Mouse (Mus musculus): ENCODE results near the gene T2. TPM values are rescaled to one million over a fixed set of nuclear protein-coding genes. Genes with fewer than 3 reads are reported as not detected.
"Not testable (repeated sequence)": the region's sequence is repeated elsewhere in the genome, so short reads cannot be mapped to it uniquely, and the experiment has no call there.

The T2 gene
- 0.41 and 0.53 TPM in 2 replicates for polyA plus RNA-seq (2015; fragmentation: Nextera tagmentation; extraction: Ambion mirVana)

GRCm38 (mm10) chr17:8355692-8356091, at the start of gene T2:
Gene T2 (plus strand): TSS chr17:8355992.
- 87% methylated on average over 6 of the region's 6 CpGs for WGBS
- Histone ChIP-seq H3K4me2 (no peak within 1 kb of the TSS), H3K9ac (no peak within 1 kb of the TSS), H3K4me3 (no peak within 1 kb of the TSS), H3K36me3 (ENCODE audit: poor library complexity, severe bottlenecking) (no peaks in the 10 kb centered on the region), H3K27ac (no peak within 1 kb of the TSS), H3K4me1 (peaks cover 6% of the 10 kb centered on the region; the same call in 1 of the 2 replicates), H3K9me3 (replicated peaks) (no peaks in the 10 kb centered on the region), H3K27me3 (no peaks in the 10 kb centered on the region)
- no peak for ATAC-seq

DNA sequence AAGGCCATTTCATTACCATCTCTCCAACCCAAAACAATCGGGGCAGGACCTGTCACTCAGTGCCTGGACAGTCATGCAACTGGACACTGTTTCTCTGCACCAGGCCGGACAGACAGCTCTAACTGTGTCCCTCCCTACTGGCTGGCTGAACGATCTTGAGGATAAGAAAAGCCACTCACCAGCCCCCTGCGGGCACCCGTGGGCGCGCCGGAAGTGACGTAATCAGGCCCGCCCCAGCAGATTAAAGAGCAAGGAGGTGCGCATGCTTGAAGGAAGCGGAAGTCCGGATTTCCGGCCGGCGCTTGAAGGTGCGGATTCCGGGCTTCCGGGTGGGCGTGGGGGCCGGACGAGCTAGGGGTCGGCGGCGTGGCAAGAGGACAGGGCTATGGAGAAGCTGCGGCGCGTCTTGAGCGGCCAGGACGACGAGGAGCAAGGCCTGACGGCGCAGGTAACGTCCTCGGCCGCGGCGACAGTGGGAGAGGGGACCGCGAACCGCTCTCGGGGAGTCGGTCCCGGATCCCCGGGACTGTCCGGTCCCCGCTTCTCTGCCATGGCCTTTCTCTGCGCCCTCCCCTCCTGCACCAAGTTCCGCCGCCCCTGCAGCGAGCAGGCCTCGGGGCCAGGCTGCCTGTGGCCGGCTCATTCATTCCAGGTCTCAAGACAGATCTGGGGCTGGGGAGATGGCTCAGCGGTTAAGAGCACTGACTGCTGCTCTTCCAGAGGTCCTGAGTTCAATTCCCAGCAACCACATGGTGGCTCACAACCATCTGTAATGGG, 44.8 kb upstream of the T2 start, which contains the start of gene Sft2d1:
TSS of gene Sft2d1 (plus strand) at position 265 of the 777 bp plus-strand sequence.
- H3K4me1 ChIP-seq, result peaks cover 27% of the 10 kb centered on the region
- H3K4me3 ChIP-seq, result peak within 1 kb of the TSS; percentile 93
- no peaks in the 10 kb centered on the region for H3K27me3 ChIP-seq
- peak within 1 kb of the TSS; percentile 69 for H3K4me2 ChIP-seq
- peak within 1 kb of the TSS; percentile 81 for H3K9ac ChIP-seq
- ATAC-seq, result peak; percentile 97
- H3K36me3 ChIP-seq (ENCODE audit: poor library complexity, severe bottlenecking), result no peaks in the 10 kb centered on the region
- WGBS, result under 1% methylated on average over 44 of the region's 54 CpGs
- H3K9me3 ChIP-seq (replicated peaks), result no peaks in the 10 kb centered on the region
- peak within 1 kb of the TSS; percentile 72; the same call in 1 of the 2 replicates for H3K27ac ChIP-seq

GRCm38 (mm10) chr17:8311751-8312150, 44.0 kb upstream of the T2 start:
- Histone ChIP-seq H3K9ac (peak overlapping the region; percentile 81), H3K27ac (no peak overlapping the region), H3K27me3 (no peaks in the 10 kb centered on the region), H3K4me2 (peak overlapping the region; percentile 69), H3K36me3 (ENCODE audit: poor library complexity, severe bottlenecking) (no peaks in the 10 kb centered on the region), H3K4me1 (peaks cover 27% of the 10 kb centered on the region), H3K9me3 (replicated peaks) (no peaks in the 10 kb centered on the region), H3K4me3 (peak overlapping the region; percentile 93)
- ATAC-seq, result no peak
- 51% methylated on average over 3 of the region's 3 CpGs for WGBS

- no peaks in the 10 kb centered on the region for H3K9me3 ChIP-seq (replicated peaks)
- 0 out of 2 replicates have a peak, but pooled peaks cover 4% of the 10 kb centered on the region for H3K36me3 ChIP-seq (ENCODE audit: poor library complexity, severe bottlenecking)
- ATAC-seq, result no peak
- no peak overlapping the region for H3K4me3 ChIP-seq
- no peak overlapping the region for H3K4me2 ChIP-seq
- no peak overlapping the region for H3K27ac ChIP-seq
- H3K27me3 ChIP-seq, result no peaks in the 10 kb centered on the region
- peaks cover 27% of the 10 kb centered on the region for H3K4me1 ChIP-seq
- WGBS, result 86% methylated on average over 3 of the region's 3 CpGs
- no peak overlapping the region for H3K9ac ChIP-seq
Measured at GRCm38 (mm10) chr17:8313976-8314375, 41.8 kb upstream of the T2 start.

DNA sequence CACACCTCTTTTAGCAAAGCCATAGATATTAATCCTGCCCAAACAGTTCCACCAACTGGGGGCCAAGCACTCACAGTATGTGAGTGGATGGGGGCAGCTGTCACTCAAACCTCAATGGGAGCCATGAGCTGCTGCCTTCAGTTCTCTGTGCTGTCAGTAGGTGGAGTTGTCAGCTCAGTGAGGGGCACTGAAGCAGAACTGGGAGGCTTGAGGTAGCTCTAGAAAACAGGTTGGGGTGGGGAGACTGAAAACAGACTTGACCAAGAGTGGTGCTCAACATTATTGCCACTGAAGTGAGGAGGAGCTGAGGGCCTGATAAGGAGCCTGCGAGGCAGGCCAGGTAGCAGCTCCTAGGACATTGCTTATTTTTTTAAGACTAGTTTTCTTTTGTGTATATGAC, 39.5 kb upstream of the T2 start:
- H3K4me2 ChIP-seq, result no peak overlapping the region
- ATAC-seq, result no peak
- 88% methylated on average over 1 of the region's 1 CpGs for WGBS

DNA sequence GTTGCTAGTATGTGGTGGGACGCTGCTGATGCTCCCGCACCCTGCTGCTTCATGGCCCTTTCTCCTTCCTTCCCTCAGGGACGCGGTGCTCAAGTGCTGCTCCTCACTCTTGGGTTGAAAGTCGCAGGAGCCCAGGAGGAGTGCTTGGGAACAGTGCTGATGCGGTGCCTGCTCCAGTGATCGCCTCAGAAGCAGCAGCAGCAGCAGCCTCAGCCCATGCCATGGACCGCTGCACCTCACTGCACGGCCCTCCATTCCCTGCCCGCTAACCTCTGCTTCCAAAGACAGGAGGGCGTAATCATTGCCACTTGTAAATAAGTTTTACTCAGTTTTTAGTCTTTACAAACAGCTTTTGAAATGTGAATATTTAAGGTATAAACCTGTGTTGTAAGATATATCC, 28.9 kb upstream of the T2 start:
- not testable (repeated sequence) for ATAC-seq; H3K27me3 ChIP-seq; H3K9me3 ChIP-seq (replicated peaks); H3K4me3 ChIP-seq; H3K27ac ChIP-seq; H3K4me1 ChIP-seq; H3K9ac ChIP-seq; H3K4me2 ChIP-seq
- peaks cover 41% of the 10 kb centered on the region for H3K36me3 ChIP-seq (ENCODE audit: poor library complexity, severe bottlenecking)
- 87% methylated on average over 10 of the region's 11 CpGs for WGBS

More for the DNA sequence above, 39.5 kb upstream of the T2 start:
- H3K9me3 ChIP-seq (replicated peaks), result no peaks in the 10 kb centered on the region
- H3K27ac ChIP-seq, result no peak overlapping the region
- no peak overlapping the region for H3K4me3 ChIP-seq
- no peaks in the 10 kb centered on the region for H3K27me3 ChIP-seq
- H3K9ac ChIP-seq, result no peak overlapping the region
- peaks cover 8% of the 10 kb centered on the region; the same call in 1 of the 2 replicates for H3K36me3 ChIP-seq (ENCODE audit: poor library complexity, severe bottlenecking)
- H3K4me1 ChIP-seq, result peaks cover 25% of the 10 kb centered on the region

DNA sequence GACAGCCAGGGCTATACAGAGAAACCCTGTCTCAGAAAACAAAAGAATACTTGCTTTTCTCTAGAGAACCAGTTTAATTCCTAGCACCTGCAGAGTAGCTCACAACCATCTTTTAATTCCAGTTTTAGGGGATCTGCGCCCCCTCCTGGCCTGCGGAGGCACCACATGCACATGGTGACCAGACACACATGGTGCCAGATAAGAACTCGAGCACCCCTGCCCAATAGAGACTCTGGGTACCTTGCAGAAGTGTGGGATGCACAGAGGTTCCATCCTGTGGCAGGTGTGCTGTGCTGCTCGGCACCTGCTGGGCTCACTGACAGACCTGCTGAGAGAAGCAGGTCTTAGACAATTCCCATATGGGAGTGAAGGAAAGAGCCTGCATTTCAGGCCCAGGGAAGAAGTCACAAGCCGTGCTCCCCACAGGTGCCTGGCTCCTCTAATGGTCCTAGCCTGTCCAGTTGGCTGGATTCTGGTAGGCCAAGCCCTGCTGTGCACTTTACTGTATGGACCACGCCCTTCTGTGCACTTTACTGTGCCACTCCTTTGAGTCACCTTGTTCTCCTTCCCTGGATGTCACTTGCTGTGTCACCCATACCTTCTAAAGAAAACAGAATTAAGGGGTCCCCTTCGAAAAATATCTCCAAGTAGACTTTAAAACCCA, 27.1 kb upstream of the T2 start:
- Histone ChIP-seq H3K4me1 (no peaks in the 10 kb centered on the region), H3K9me3 (replicated peaks) (no peaks in the 10 kb centered on the region), H3K27me3 (no peaks in the 10 kb centered on the region), H3K4me3 (no peak overlapping the region), H3K27ac (no peak overlapping the region), H3K4me2 (no peak overlapping the region), H3K36me3 (ENCODE audit: poor library complexity, severe bottlenecking) (peaks cover 34% of the 10 kb centered on the region), H3K9ac (no peak overlapping the region)
- ATAC-seq, result no peak
- 65% methylated on average over 7 of the region's 7 CpGs for WGBS

GRCm38 (mm10) chr17:8330602-8331001, 25.2 kb upstream of the T2 start:
- Histone ChIP-seq H3K27me3 (no peaks in the 10 kb centered on the region), H3K4me1 (no peaks in the 10 kb centered on the region), H3K36me3 (ENCODE audit: poor library complexity, severe bottlenecking) (peaks cover 17% of the 10 kb centered on the region), H3K4me3 (no peak overlapping the region), H3K9me3 (replicated peaks) (no peaks in the 10 kb centered on the region), H3K4me2 (no peak overlapping the region), H3K9ac (no peak overlapping the region), H3K27ac (no peak overlapping the region)
- 72% methylated on average over 5 of the region's 5 CpGs for WGBS
- no peak for ATAC-seq

GRCm38 (mm10) chr17:8337159-8337558, 18.6 kb upstream of the T2 start, which contains the start of gene Prr18:
Gene Prr18 (plus strand): TSS chr17:8337459.
- WGBS, result 91% methylated on average over 1 of the region's 5 CpGs
- not testable (repeated sequence) for ATAC-seq

DNA sequence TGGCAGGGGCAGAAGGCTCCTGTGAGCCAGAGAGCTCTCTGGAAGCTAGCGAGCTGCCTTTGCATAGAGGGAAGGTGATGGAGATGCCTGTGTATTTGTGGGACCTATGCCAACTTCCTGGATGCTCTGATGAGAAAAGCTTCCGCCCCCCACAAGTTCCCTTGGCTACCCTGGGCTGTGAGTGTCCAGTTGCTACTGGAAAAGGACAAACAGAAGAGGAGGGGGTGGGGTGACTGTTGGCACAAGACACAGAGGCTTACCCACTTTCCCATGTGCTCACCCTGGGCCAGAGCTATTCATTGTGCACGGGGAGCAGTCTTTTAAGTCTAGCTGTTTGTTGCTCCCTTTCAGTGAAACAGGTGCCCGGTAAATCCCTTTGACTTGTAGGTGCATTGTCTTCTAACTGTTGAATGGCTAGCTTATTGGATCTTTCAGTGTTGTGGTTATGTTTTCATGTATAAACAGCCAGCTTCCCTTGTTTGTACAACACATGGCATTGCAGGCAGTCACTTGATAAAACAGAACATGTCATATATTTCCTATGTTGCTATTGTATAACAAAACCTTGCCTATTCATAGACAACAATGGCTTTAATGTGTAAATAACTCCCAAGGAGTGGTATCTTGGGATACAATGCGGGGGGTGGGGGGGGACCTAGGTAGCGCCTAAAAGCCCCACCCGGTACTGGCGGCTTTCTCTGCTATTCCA, 16.0 kb upstream of the T2 start:
- Histone ChIP-seq H3K9ac (peak overlapping the region; percentile 87), H3K9me3 (replicated peaks) (no peaks in the 10 kb centered on the region), H3K4me2 (peak overlapping the region; percentile 97), H3K27ac (peak overlapping the region; percentile 77), H3K27me3 (peaks cover 30% of the 10 kb centered on the region), H3K36me3 (ENCODE audit: poor library complexity, severe bottlenecking) (no peaks in the 10 kb centered on the region), H3K4me3 (peak overlapping the region; percentile 63), H3K4me1 (peaks cover 34% of the 10 kb centered on the region)
- no peak; the same call in 1 of the 2 replicates for ATAC-seq
- 8% methylated on average over 8 of the region's 8 CpGs for WGBS

More at GRCm38 (mm10) chr17:8337159-8337558, 18.6 kb upstream of the T2 start, which contains the start of gene Prr18:
- H3K9ac ChIP-seq; H3K27ac ChIP-seq; H3K4me3 ChIP-seq; H3K4me2 ChIP-seq; H3K36me3 ChIP-seq (ENCODE audit: poor library complexity, severe bottlenecking); H3K9me3 ChIP-seq (replicated peaks): not testable (repeated sequence)
- peaks cover 26% of the 10 kb centered on the region for H3K27me3 ChIP-seq
- H3K4me1 ChIP-seq, result peaks cover 26% of the 10 kb centered on the region

DNA sequence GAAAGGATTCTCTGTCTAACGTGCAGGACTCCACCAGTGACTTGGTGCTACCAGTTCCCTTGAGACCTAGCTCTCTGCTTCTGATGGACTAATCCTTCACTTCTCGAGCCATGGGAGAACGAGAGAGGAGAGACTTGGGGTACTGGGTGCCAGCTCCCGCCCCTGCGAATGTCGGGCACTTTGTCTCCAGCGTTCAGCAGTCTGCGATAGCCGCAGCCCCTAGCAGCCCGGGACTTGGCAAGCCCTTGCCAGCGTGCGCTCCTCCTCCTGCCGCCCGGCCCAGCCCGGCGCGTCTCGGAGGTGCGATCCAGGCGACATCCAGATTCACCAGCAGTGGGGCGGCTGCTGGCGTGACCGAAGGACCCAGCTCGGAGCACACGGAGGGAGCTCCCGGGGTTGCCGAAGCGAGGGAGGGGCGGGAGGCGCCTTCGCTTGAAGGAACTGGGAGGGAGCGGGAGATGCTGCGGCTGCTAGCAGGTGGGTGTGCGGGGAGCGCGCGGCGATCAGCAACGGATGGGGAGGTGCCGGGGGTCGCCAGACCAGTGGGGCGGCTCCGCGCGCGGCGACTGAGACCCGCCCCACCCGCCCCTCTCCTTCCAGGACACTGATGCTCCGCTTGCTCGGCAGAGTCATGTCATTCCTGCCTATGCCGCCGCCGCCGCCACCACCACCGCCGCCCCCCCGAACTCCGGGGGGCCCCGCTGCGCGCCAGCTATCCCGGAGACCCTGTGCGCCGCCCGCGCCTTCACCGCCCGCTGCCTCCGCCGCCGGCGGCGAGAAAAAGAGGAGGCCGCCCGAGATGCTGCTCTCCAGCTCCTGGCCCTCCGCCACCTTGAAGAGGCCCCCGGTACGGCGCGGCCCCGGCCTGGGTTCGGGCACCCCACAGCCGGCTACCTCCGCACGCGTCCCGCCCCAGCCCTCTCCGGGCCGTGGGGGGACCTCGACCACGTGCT, 15.1 kb upstream of the T2 start:
- H3K4me1 ChIP-seq, result peaks cover 34% of the 10 kb centered on the region
- WGBS, result under 1% methylated on average over 45 of the region's 92 CpGs
- peak; percentile 80 for ATAC-seq
- no peaks in the 10 kb centered on the region for H3K36me3 ChIP-seq (ENCODE audit: poor library complexity, severe bottlenecking)
- H3K4me3 ChIP-seq, result peak overlapping the region; percentile 63
- H3K9ac ChIP-seq, result peak overlapping the region; percentile 87
- peaks cover 30% of the 10 kb centered on the region for H3K27me3 ChIP-seq
- peak overlapping the region; percentile 77 for H3K27ac ChIP-seq
- H3K9me3 ChIP-seq (replicated peaks), result no peaks in the 10 kb centered on the region
- peak overlapping the region; percentile 97 for H3K4me2 ChIP-seq

Data from forebrain, embryonic 13.5 days (tissue).